18 mouse cellular contexts compared by ENCODE assay signal in the genomic region with DNA sequence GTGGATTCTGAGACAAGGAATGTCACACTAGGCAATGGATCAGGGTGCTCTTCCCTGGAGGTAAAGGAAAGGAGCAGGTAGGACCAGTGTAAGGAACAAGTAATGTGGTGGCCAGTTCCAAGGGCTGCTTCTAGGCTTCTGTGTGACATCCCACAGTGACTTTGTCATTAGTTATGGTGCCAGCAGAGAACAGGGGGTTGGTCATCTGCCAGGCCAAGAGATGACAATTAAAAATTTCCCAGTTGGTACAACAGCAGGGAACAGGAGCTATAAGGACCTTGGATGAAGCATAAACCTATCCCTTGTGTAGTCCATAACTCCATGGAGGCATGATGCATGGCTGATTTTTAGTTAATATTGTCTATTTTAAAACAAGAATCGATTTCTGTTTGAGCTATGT.
DNase-seq lines count a peak whose midpoint lies in the region; ATAC-seq and TF ChIP-seq lines count a peak whose summit lies in the region.
"Had no signal": no experiment of that assay in that cellular context is flagged by ENCODE, and none has a peak within 500 bp of the region (broad histone marks: within the 10 kb centered on the region; RNA-seq: fewer than 3 reads in every experiment).

No protein-coding gene starts in this region.

- peak; percentile 21 for DNase-seq in brain, adult 2 months (ENCODE audit: low read depth, low spot score)
- peak; percentile 36 for DNase-seq in cerebellum, adult 11-12 months
- DNase-seq in cerebellum, adult 9-10 months = peak; percentile 26
- peak; percentile 42 to 64 for DNase-seq in cerebellum, postnatal 25 days
- DNase-seq in gastrocnemius, adult 2 months = no peak
- DNase-seq in layer of hippocampus, postnatal 14 days (ENCODE audit: low spot score in 2 of 2) = no peak
- DNase-seq: adrenal gland, adult 2 months; adrenal gland, postnatal 36 days; gastrocnemius, postnatal 14 days; heart, postnatal 36 days; kidney, adult 2 months had no signal

- no peak overlapping the region for H3K27ac ChIP-seq in gastrocnemius, adult 2 months
- H3K27ac ChIP-seq: embryonic facial prominence, embryonic 12.5 days; heart, embryonic 13.5 days; hindbrain, embryonic 15.5 days had no signal

- H3K4me3 ChIP-seq in gastrocnemius, adult 2 months = no peak overlapping the region
- H3K4me3 ChIP-seq: embryonic facial prominence, embryonic 12.5 days; heart, embryonic 13.5 days; hindbrain, embryonic 15.5 days had no signal

- TF ChIP-seq CTCF in gastrocnemius, adult 2 months (IDR thresholded peaks at IDR 0.05) = no peak

- ATAC-seq in megakaryocyte, adult 5-6 weeks (ENCODE audit: poor library complexity, severe bottlenecking) = no peak
- ATAC-seq: forebrain, embryonic 16.5 days; intestine, embryonic 16.5 days; Patski had no signal

- intact Hi-C loops in gastrocnemius, adult 2 months (cut with DNase I) = no loop called here

Comparison
In these comparisons a context has a peak if more than half of its experiments do, and no peak if none do; other contexts are left out.
1. DNase-seq: peak in brain, adult 2 months (single experiment), cerebellum, adult 11-12 months (single experiment), cerebellum, adult 9-10 months (single experiment) and cerebellum, postnatal 25 days (2 of 2); none in gastrocnemius, adult 2 months (single experiment) and layer of hippocampus, postnatal 14 days (0 of 2).